Mouse (Mus musculus): Measurements from ENCODE around the gene Gnat1. TPM values are rescaled to one million over a fixed set of nuclear protein-coding genes. Genes with fewer than 3 reads are reported as not detected.

Gene Gnat1
- polyA plus RNA-seq, 1 experiment = not detected

GRCm38 (mm10) chr9:107700114-107700571 lies 20.6 kb upstream of the Gnat1 start:
- Histone ChIP-seq H3K4me1 (ENCODE audit: control insufficient read depth, insufficient read depth, insufficient read length) (no peaks in the 10 kb centered on the region), H3K27ac (ENCODE audit: insufficient read depth, low read length) (no peak overlapping the region), H3K4me3 (ENCODE audit: extremely low read depth, insufficient read depth, insufficient read length) (no peak overlapping the region), H3K36me3 (ENCODE audit: control insufficient read depth, insufficient read depth, low read length) (no peaks in the 10 kb centered on the region), H3K27me3 (ENCODE audit: control insufficient read depth, insufficient read depth, low read length) (no peaks in the 10 kb centered on the region)
- DNase-seq (ENCODE audit: low read depth in 1 of 2, low spot score in 2 of 2) = no peak
- 79% methylated on average over 6 of the region's 6 CpGs for WGBS
- TF ChIP-seq CTCF (IDR thresholded peaks at IDR 0.05; ENCODE audit: extremely low read depth, insufficient read depth, insufficient read length, insufficient replicate concordance) (no peak), POLR2A (IDR thresholded peaks at IDR 0.05; ENCODE audit: low read depth, low read length) (no peak)

GRCm38 (mm10) chr9:107699376-107699980 lies 20.0 kb upstream of the Gnat1 start:
- Histone ChIP-seq H3K27ac (ENCODE audit: insufficient read depth, low read length) (peak overlapping the region; percentile 18; the same call in 1 of the 2 replicates), H3K27me3 (ENCODE audit: control insufficient read depth, insufficient read depth, low read length) (no peaks in the 10 kb centered on the region), H3K4me1 (ENCODE audit: control insufficient read depth, insufficient read depth, insufficient read length) (no peaks in the 10 kb centered on the region)

GRCm38 (mm10) chr9:107698611-107699190 lies 19.2 kb upstream of the Gnat1 start:
- Histone ChIP-seq H3K36me3 (ENCODE audit: control insufficient read depth, insufficient read depth, low read length) (no peaks in the 10 kb centered on the region), H3K4me3 (ENCODE audit: extremely low read depth, insufficient read depth, insufficient read length) (no peak overlapping the region), H3K27me3 (ENCODE audit: control insufficient read depth, insufficient read depth, low read length) (no peaks in the 10 kb centered on the region), H3K4me1 (ENCODE audit: control insufficient read depth, insufficient read depth, insufficient read length) (no peaks in the 10 kb centered on the region), H3K27ac (ENCODE audit: insufficient read depth, low read length) (peak overlapping the region; percentile 18; the same call in 1 of the 2 replicates)
- DNase-seq (ENCODE audit: low read depth in 1 of 2, low spot score in 2 of 2) = no peak
- 80% methylated on average over 14 of the region's 14 CpGs for WGBS
- TF ChIP-seq CTCF (IDR thresholded peaks at IDR 0.05; ENCODE audit: extremely low read depth, insufficient read depth, insufficient read length, insufficient replicate concordance) = no peak
- no peak for TF ChIP-seq POLR2A (IDR thresholded peaks at IDR 0.05; ENCODE audit: low read depth, low read length)

More at GRCm38 (mm10) chr9:107699376-107699980, 20.0 kb upstream of the Gnat1 start:
- no peak for TF ChIP-seq CTCF (IDR thresholded peaks at IDR 0.05; ENCODE audit: extremely low read depth, insufficient read depth, insufficient read length, insufficient replicate concordance)
- no peak for TF ChIP-seq POLR2A (IDR thresholded peaks at IDR 0.05; ENCODE audit: low read depth, low read length)
- no peak for DNase-seq (ENCODE audit: low read depth in 1 of 2, low spot score in 2 of 2)
- 70% methylated on average over 9 of the region's 9 CpGs for WGBS
- no peaks in the 10 kb centered on the region for H3K36me3 ChIP-seq (ENCODE audit: control insufficient read depth, insufficient read depth, low read length)
- H3K4me3 ChIP-seq (ENCODE audit: extremely low read depth, insufficient read depth, insufficient read length) = no peak overlapping the region

GRCm38 (mm10) chr9:107697811-107698521 lies 18.5 kb upstream of the Gnat1 start:
- Histone ChIP-seq H3K4me1 (ENCODE audit: control insufficient read depth, insufficient read depth, insufficient read length) (no peaks in the 10 kb centered on the region), H3K27ac (ENCODE audit: insufficient read depth, low read length) (peak overlapping the region; percentile 12; the same call in 1 of the 2 replicates), H3K4me3 (ENCODE audit: extremely low read depth, insufficient read depth, insufficient read length) (no peak overlapping the region), H3K27me3 (ENCODE audit: control insufficient read depth, insufficient read depth, low read length) (no peaks in the 10 kb centered on the region), H3K36me3 (ENCODE audit: control insufficient read depth, insufficient read depth, low read length) (no peaks in the 10 kb centered on the region)
- TF ChIP-seq POLR2A (IDR thresholded peaks at IDR 0.05; ENCODE audit: low read depth, low read length) = no peak
- no peak for TF ChIP-seq CTCF (IDR thresholded peaks at IDR 0.05; ENCODE audit: extremely low read depth, insufficient read depth, insufficient read length, insufficient replicate concordance)
- WGBS = 83% methylated on average over 14 of the region's 14 CpGs
- no peak for DNase-seq (ENCODE audit: low read depth in 1 of 2, low spot score in 2 of 2)

- H3K4me1 ChIP-seq (ENCODE audit: control insufficient read depth, insufficient read depth, insufficient read length) = no peaks in the 10 kb centered on the region
- no peak for TF ChIP-seq CTCF (IDR thresholded peaks at IDR 0.05; ENCODE audit: extremely low read depth, insufficient read depth, insufficient read length, insufficient replicate concordance)
- no peak for TF ChIP-seq POLR2A (IDR thresholded peaks at IDR 0.05; ENCODE audit: low read depth, low read length)
- WGBS = 82% methylated on average over 9 of the region's 9 CpGs
- peak overlapping the region; percentile 18 for H3K27ac ChIP-seq (ENCODE audit: insufficient read depth, low read length)
- H3K4me3 ChIP-seq (ENCODE audit: extremely low read depth, insufficient read depth, insufficient read length) = no peak overlapping the region
- H3K27me3 ChIP-seq (ENCODE audit: control insufficient read depth, insufficient read depth, low read length) = no peaks in the 10 kb centered on the region
- no peaks in the 10 kb centered on the region for H3K36me3 ChIP-seq (ENCODE audit: control insufficient read depth, insufficient read depth, low read length)
- DNase-seq (ENCODE audit: low read depth in 1 of 2, low spot score in 2 of 2) = no peak
Measured at GRCm38 (mm10) chr9:107696845-107697610, 17.5 kb upstream of the Gnat1 start.

- DNase-seq (ENCODE audit: low read depth in 1 of 2, low spot score in 2 of 2) = no peak
- WGBS = 10% methylated on average over 6 of the region's 6 CpGs
- H3K27me3 ChIP-seq (ENCODE audit: control insufficient read depth, insufficient read depth, low read length) = no peaks in the 10 kb centered on the region
- peak overlapping the region; percentile 33; the same call in 1 of the 2 replicates for H3K27ac ChIP-seq (ENCODE audit: insufficient read depth, low read length)
- TF ChIP-seq CTCF (IDR thresholded peaks at IDR 0.05; ENCODE audit: extremely low read depth, insufficient read depth, insufficient read length, insufficient replicate concordance) = no peak
- no peak for TF ChIP-seq POLR2A (IDR thresholded peaks at IDR 0.05; ENCODE audit: low read depth, low read length)
- H3K4me1 ChIP-seq (ENCODE audit: control insufficient read depth, insufficient read depth, insufficient read length) = no peaks in the 10 kb centered on the region
- no peak overlapping the region for H3K4me3 ChIP-seq (ENCODE audit: extremely low read depth, insufficient read depth, insufficient read length)
- H3K36me3 ChIP-seq (ENCODE audit: control insufficient read depth, insufficient read depth, low read length) = no peaks in the 10 kb centered on the region
Measured at GRCm38 (mm10) chr9:107696106-107696479, 16.6 kb upstream of the Gnat1 start.

Data from spleen, adult 2 months (tissue).